Mouse (Mus musculus): ENCODE measurements around the gene Neu1. TPM values are rescaled to one million over a fixed set of nuclear protein-coding genes. Genes with fewer than 3 reads are reported as not detected.

The Neu1 gene
- polyA plus RNA-seq, 1 experiment = 0.31 TPM

DNA sequence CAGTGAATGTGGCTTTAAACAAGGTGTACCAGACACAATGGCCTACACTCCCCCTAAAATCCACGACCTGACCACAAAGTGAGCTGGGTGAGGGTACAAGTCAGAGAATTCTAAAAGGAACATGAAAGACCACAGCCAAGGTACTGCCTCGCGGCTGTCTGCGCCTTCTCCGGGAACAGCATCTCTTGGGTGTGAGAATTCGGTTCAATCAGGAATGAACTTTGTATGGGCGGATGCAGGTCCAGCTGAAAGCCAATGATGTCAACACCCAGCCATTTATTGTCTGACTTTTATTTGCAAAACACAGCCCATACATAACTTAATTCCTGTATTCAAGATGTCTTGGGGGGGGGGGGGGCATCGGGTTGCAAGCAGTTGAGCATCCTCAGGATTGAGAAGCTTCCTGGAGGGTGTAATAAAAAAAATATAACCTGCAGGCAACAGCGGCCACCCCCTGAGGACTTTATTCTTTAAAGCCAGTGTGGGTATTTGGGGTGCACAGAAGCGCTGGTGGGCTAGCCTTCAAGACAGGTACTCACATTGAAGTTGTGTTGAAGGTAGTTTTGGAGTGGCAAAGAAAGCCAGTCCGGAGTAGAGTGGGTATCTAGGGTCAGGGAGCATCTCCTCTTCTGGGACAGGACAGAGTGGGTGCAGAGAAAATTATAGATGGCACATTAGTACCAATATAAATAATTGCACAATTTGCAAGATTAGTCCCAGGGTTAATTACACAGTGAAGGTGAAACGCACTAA, 37.8 kb upstream of the Neu1 start:
- Histone ChIP-seq H3K27me3 (ENCODE audit: control insufficient read depth) (peaks cover 2% of the 10 kb centered on the region; the same call in 1 of the 2 replicates), H3K9me3 (ENCODE audit: control insufficient read depth, low read length) (no peaks in the 10 kb centered on the region), H3K4me3 (replicated peaks) (peak overlapping the region; percentile 69), H3K4me1 (ENCODE audit: control insufficient read depth) (peaks cover 62% of the 10 kb centered on the region), H3K36me3 (ENCODE audit: control insufficient read depth) (peaks cover 3% of the 10 kb centered on the region)
- TF ChIP-seq TAL1 (IDR thresholded peaks at IDR 0.05; ENCODE audit: low read length) = no peak
- no peak for TF ChIP-seq GATA1 (IDR thresholded peaks at IDR 0.05; ENCODE audit: low read length)

DNA sequence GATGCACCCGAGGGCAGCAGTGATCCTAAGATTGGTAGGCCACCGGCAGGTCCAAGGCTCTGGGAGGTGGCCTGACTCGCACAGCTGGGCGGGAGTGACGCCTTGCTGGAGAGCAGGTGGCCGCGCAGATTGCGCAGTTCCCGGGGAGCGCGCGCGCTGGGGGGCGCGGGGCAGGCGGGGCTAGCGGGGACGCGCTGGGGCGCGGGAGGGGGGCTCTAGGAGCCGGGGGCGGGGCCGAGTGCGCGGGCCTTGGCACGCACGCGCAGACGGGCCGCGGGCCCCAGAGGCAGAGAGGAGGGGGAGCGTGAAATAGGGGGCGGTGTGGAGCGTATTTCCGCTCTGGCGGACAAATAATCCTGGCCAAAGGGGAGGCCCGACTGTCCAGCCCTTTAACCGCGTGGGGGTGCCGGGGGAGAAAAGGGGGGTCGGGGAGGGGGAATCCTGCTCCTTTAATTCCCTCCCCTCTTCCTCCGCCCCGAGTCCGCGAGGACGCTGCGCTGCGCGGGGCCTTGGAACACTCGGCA, 36.9 kb upstream of the Neu1 start:
- H3K4me1 ChIP-seq (ENCODE audit: control insufficient read depth) = peaks cover 71% of the 10 kb centered on the region
- H3K9me3 ChIP-seq (ENCODE audit: control insufficient read depth, low read length) = no peaks in the 10 kb centered on the region
- H3K36me3 ChIP-seq (ENCODE audit: control insufficient read depth) = peaks cover 3% of the 10 kb centered on the region
- peaks cover 2% of the 10 kb centered on the region; the same call in 1 of the 2 replicates for H3K27me3 ChIP-seq (ENCODE audit: control insufficient read depth)
- TF ChIP-seq TAL1 (IDR thresholded peaks at IDR 0.05; ENCODE audit: low read length) (peak; percentile 73), GATA1 (IDR thresholded peaks at IDR 0.05; ENCODE audit: low read length) (peak; percentile 21; the same call in 1 of the 2 replicates)
- H3K4me3 ChIP-seq (replicated peaks) = peak overlapping the region; percentile 69

DNA sequence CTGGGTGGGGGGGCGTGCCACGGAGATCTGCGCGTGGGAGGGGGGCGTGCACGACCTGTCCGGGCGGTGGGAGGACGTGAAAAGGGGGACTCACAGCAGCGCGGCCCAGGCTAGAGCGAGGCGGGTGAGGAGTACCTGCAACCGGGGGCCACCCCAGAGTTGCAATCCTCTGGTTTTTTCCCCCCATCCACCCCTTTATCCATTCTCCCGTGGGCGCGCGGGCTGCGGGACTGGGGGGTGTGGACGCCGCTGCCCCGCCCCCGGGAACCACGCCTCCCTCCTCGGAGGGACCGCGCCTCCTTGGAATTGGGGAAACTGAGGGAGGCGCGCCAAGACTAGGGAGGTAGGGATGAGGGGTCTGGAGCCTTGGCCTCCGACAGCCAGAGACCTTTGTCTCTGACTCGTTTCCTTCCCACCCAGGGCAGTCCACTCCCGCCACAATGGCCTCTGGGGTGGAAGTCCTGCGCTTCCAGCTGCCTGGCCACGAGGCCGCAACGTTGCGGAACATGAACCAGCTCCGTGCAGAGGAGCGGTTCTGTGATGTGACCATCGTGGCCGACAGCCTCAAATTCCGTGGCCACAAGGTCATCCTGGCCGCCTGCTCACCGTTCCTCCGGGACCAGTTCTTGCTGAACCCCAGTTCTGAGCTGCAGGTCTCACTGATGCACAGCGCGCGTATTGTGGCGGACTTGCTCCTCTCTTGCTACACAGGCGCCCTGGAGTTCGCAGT, 36.1 kb upstream of the Neu1 start:
- peaks cover 3% of the 10 kb centered on the region for H3K36me3 ChIP-seq (ENCODE audit: control insufficient read depth)
- peak overlapping the region; percentile 69 for H3K4me3 ChIP-seq (replicated peaks)
- H3K27me3 ChIP-seq (ENCODE audit: control insufficient read depth) = peaks cover 2% of the 10 kb centered on the region; the same call in 1 of the 2 replicates
- TF ChIP-seq GATA1 (IDR thresholded peaks at IDR 0.05; ENCODE audit: low read length) (no peak), TAL1 (IDR thresholded peaks at IDR 0.05; ENCODE audit: low read length) (no peak)
- peaks cover 77% of the 10 kb centered on the region for H3K4me1 ChIP-seq (ENCODE audit: control insufficient read depth)
- H3K9me3 ChIP-seq (ENCODE audit: control insufficient read depth, low read length) = no peaks in the 10 kb centered on the region

DNA sequence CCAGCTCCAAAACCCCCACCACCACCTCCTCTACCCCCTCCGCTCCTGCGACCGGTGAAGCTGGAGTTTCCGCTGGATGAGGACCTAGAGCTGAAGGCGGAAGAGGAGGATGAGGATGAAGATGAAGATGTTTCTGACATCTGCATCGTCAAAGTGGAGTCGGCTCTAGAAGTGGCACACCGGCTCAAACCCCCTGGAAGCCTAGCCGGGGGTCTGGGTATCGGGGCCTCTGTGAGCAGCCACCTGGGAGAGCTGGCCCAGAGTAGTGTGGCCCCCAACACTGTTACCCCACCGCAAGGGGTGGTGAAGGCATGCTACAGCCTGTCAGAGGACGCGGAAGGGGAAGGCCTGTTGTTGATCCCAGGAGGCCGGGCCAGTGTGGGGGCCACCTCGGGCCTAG, 35.3 kb upstream of the Neu1 start:
- peaks cover 2% of the 10 kb centered on the region; the same call in 1 of the 2 replicates for H3K27me3 ChIP-seq (ENCODE audit: control insufficient read depth)
- peaks cover 3% of the 10 kb centered on the region for H3K36me3 ChIP-seq (ENCODE audit: control insufficient read depth)
- no peaks in the 10 kb centered on the region for H3K9me3 ChIP-seq (ENCODE audit: control insufficient read depth, low read length)
- no peak for TF ChIP-seq GATA1 (IDR thresholded peaks at IDR 0.05; ENCODE audit: low read length)
- no peak for TF ChIP-seq TAL1 (IDR thresholded peaks at IDR 0.05; ENCODE audit: low read length)
- H3K4me1 ChIP-seq (ENCODE audit: control insufficient read depth) = peaks cover 74% of the 10 kb centered on the region
- no peak overlapping the region for H3K4me3 ChIP-seq (replicated peaks)

DNA sequence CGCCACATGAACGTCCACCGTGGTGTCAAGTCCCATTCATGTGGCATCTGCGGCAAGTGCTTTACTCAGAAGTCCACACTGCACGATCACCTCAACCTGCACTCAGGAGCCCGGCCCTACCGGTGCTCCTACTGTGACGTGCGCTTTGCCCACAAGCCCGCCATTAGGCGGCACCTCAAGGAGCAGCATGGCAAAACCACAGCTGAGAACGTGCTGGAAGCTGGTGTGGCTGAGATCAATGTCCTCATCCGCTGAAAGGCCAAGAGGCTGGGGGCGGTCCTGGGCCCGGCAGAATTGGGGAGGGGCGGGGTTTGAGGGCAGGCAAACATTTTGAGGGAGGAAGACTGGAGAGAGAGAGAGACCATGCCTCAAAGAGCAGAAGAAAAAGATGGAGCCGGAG, 34.7 kb upstream of the Neu1 start:
- no peak overlapping the region for H3K4me3 ChIP-seq (replicated peaks)

DNA sequence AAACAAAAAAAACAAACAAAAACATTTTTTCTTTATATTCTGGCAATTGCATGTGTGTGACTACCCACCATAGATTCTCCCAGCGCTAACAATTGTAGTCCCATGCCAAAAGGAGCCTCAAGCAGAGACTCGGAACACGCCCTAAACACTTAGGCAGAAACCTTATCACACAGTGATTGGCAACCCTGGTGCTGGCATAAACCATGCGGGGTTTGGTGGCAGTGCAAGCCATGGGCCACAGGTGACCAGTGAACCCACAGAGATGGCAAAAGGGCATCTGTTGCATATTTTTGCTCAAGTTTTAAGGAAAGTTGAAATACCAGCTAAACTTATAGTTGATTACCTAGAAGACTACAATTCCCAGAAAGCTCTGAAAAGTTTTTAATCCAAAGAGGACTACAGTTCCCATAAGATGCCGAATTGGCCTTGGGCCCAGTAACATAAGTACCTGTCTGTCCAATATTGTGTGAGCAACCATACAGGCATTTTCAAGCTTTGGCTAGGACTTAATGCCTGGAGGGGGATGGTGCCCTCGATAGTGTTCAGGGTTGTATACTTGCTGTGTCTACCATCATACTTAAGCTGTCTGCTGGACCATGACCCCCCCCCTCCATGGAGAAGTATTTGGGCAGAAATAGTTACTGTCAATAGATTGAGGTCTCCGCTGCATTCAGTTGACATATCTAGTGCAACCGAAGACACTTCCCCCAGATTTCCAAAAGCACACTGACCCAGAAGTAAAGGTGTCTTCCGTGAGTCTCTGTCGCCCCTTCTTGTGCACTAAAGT, 33.5 kb upstream of the Neu1 start:
- Histone ChIP-seq H3K36me3 (ENCODE audit: control insufficient read depth) (peaks cover 4% of the 10 kb centered on the region), H3K9me3 (ENCODE audit: control insufficient read depth, low read length) (no peaks in the 10 kb centered on the region), H3K4me3 (replicated peaks) (peak overlapping the region; percentile 73), H3K4me1 (ENCODE audit: control insufficient read depth) (peaks cover 68% of the 10 kb centered on the region), H3K27me3 (ENCODE audit: control insufficient read depth) (peaks cover 2% of the 10 kb centered on the region; the same call in 1 of the 2 replicates)
- TF ChIP-seq GATA1 (IDR thresholded peaks at IDR 0.05; ENCODE audit: low read length) (no peak), TAL1 (IDR thresholded peaks at IDR 0.05; ENCODE audit: low read length) (no peak)

More for the DNA sequence above, 34.7 kb upstream of the Neu1 start:
- Histone ChIP-seq H3K36me3 (ENCODE audit: control insufficient read depth) (peaks cover 3% of the 10 kb centered on the region), H3K4me1 (ENCODE audit: control insufficient read depth) (peaks cover 72% of the 10 kb centered on the region), H3K27me3 (ENCODE audit: control insufficient read depth) (peaks cover 2% of the 10 kb centered on the region; the same call in 1 of the 2 replicates), H3K9me3 (ENCODE audit: control insufficient read depth, low read length) (no peaks in the 10 kb centered on the region)
- TF ChIP-seq GATA1 (IDR thresholded peaks at IDR 0.05; ENCODE audit: low read length) (no peak), TAL1 (IDR thresholded peaks at IDR 0.05; ENCODE audit: low read length) (no peak)

DNA sequence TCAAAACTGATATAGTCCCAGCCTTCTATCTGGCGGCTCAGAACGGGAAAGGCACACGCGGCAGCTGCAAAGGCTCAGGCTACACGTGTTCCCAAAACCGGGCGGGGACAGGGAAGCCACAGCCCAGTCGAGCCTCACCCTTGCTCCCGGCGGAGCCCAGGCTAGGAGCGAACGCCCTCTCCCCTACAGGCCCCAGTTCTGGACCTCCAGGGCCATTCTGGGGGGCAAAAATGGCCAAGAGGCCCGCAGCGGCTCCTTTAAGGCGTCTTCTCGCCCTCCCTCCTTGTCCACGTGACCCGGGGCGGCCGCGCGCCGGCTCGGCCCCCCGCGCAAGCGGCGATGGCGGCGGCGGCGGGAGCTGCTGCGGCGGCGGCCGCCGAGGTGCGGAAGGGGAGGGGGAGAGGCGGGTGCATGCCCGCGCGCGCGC, 32.9 kb upstream of the Neu1 start, which contains the start of the genes C2 and Ehmt2:
TSS of gene C2 (minus strand) at position 106 of the 427 bp plus-strand sequence.
TSS of gene Ehmt2 (plus strand) at position 310 of the 427 bp plus-strand sequence.
- Histone ChIP-seq H3K9me3 (ENCODE audit: control insufficient read depth, low read length) (no peaks in the 10 kb centered on the region), H3K27me3 (ENCODE audit: control insufficient read depth) (peaks cover 2% of the 10 kb centered on the region; the same call in 1 of the 2 replicates), H3K4me3 (replicated peaks) (peak within 1 kb of the TSS; percentile 73), H3K36me3 (ENCODE audit: control insufficient read depth) (peaks cover 10% of the 10 kb centered on the region), H3K4me1 (ENCODE audit: control insufficient read depth) (peaks cover 63% of the 10 kb centered on the region)
- TF ChIP-seq TAL1 (IDR thresholded peaks at IDR 0.05; ENCODE audit: low read length) (no peak), GATA1 (IDR thresholded peaks at IDR 0.05; ENCODE audit: low read length) (no peak)

DNA sequence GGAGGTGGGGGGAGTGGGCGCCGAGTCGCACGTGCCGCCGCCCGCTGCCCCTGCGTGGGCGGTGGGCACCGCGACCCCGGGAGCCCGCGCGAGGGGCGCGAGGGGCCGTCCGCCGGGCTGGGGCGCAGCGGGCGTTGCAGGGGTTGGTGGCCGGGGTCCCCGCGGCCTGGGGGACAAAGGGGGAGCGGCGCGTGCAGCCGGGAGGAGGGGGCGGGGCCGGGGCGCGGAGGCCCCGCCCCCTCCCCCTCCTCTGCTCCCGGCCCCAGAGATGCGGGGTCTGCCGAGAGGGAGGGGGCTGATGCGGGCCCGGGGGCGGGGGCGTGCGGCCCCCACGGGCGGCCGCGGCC, 32.4 kb upstream of the Neu1 start:
- Histone ChIP-seq H3K4me3 (replicated peaks) (peak overlapping the region; percentile 73), H3K27me3 (ENCODE audit: control insufficient read depth) (peaks cover 2% of the 10 kb centered on the region; the same call in 1 of the 2 replicates), H3K36me3 (ENCODE audit: control insufficient read depth) (peaks cover 16% of the 10 kb centered on the region), H3K4me1 (ENCODE audit: control insufficient read depth) (peaks cover 58% of the 10 kb centered on the region), H3K9me3 (ENCODE audit: control insufficient read depth, low read length) (no peaks in the 10 kb centered on the region)
- TF ChIP-seq GATA1 (IDR thresholded peaks at IDR 0.05; ENCODE audit: low read length) = no peak
- no peak for TF ChIP-seq TAL1 (IDR thresholded peaks at IDR 0.05; ENCODE audit: low read length)

All from erythroblast, embryonic 14.5 days (primary cell).